Comparison of ENCODE assay signal across 31 mouse cellular contexts in genomic region chr16:57281417-57281816, GRCm38 (mm10). TPM values are rescaled to one million over a fixed set of nuclear protein-coding genes. Genes with fewer than 3 reads are reported as not detected.
DNase-seq lines count a peak whose midpoint lies in the region.
"Had no signal": no experiment of that assay in that cellular context is flagged by ENCODE, and none has a peak within 500 bp of the region (broad histone marks: within the 10 kb centered on the region; RNA-seq: fewer than 3 reads in every experiment).

No protein-coding gene starts in this region.

- no peaks in the 10 kb centered on the region for H3K27me3 ChIP-seq in hindbrain, embryonic 10.5 days (ENCODE audit: insufficient read depth, poor library complexity, severe bottlenecking)
- H3K27me3 ChIP-seq: heart, embryonic 12.5 days; heart, embryonic 15.5 days; hindbrain, embryonic 12.5 days; hindbrain, embryonic 15.5 days had no signal

- H3K9me3 ChIP-seq in hindbrain, embryonic 10.5 days: 0 out of 2 replicates have a peak, but pooled peaks cover 4% of the 10 kb centered on the region
- H3K9me3 ChIP-seq: G1E; heart, embryonic 12.5 days; heart, embryonic 15.5 days; hindbrain, embryonic 12.5 days; hindbrain, embryonic 15.5 days had no signal

- peak; percentile 64 for DNase-seq in retina, postnatal 1 day
- DNase-seq in retina, embryonic 14.5 days (ENCODE audit: low spot score): no peak
- peak; percentile 22 for DNase-seq in Muller cell, postnatal 12 days (ENCODE audit: inconsistent ontology term)
- DNase-seq in brain, adult 2 months (ENCODE audit: low read depth, low spot score): peak; percentile 9
- DNase-seq in hindbrain, embryonic 10.5 days (ENCODE audit: low spot score): no peak
- DNase-seq in kidney, adult 18-20 months: no peak
- no peak for DNase-seq in heart, postnatal 36 days
- DNase-seq: adrenal gland, adult 2 months; adrenal gland, postnatal 14 days; cerebellum, adult 11-12 months; cerebellum, adult 8-10 months; cerebellum, postnatal 14 days; forebrain, postnatal 0 days; gastrocnemius, adult 2 months; gastrocnemius, postnatal 14 days; heart, adult 11 months; heart, postnatal 10 days; heart, postnatal 4 days had no signal

- H3K36me3 ChIP-seq in hindbrain, embryonic 10.5 days: no peaks in the 10 kb centered on the region
- H3K36me3 ChIP-seq: G1E; heart, embryonic 12.5 days; heart, embryonic 15.5 days; hindbrain, embryonic 12.5 days; hindbrain, embryonic 15.5 days had no signal

- no peak overlapping the region for H3K27ac ChIP-seq in hindbrain, embryonic 10.5 days
- H3K27ac ChIP-seq: gastrocnemius, adult 2 months; heart, embryonic 15.5 days; hindbrain, embryonic 12.5 days; hindbrain, embryonic 15.5 days had no signal

- intact Hi-C loops in heart, postnatal 36 days (cut with DNase I): no loop called here

- WGBS in hindbrain, embryonic 10.5 days: 81% methylated on average over 8 of the region's 8 CpGs

- no peaks in the 10 kb centered on the region for H3K4me1 ChIP-seq in hindbrain, embryonic 10.5 days (replicated peaks)
- H3K4me1 ChIP-seq: heart, embryonic 12.5 days; hindbrain, embryonic 12.5 days; hindbrain, embryonic 15.5 days had no signal

- H3K4me3 ChIP-seq in hindbrain, embryonic 10.5 days: no peak overlapping the region
- H3K4me3 ChIP-seq: gastrocnemius, adult 2 months; heart, embryonic 12.5 days; heart, embryonic 15.5 days; hindbrain, embryonic 12.5 days; hindbrain, embryonic 15.5 days had no signal

RNA-seq across cellular contexts. Expression of gene Tmem30c, which starts 11.2 kb away (rescaled TPM):
- 0.05 and 0.21 TPM in 2 replicates for polyA plus RNA-seq in hindbrain, embryonic 10.5 days (2016; fragmentation: Nextera tagmentation; extraction: Ambion mirVana)
- total RNA-seq in heart, postnatal 36 days (2021): not detected
- total RNA-seq: adrenal gland, adult 2 months; adrenal gland, postnatal 14 days; gastrocnemius, adult 2 months; gastrocnemius, postnatal 14 days; gastrocnemius, postnatal 4 days; heart, adult 8-10 months; heart, postnatal 10 days; heart, postnatal 4 days had no signal
- polyA plus RNA-seq: adrenal gland, adult 2 months; C2C12; embryonic facial prominence, embryonic 11.5 days; embryonic facial prominence, embryonic 14.5 days; forebrain, embryonic 14.5 days; G1E; heart, embryonic 12.5 days; heart, embryonic 15.5 days; hindbrain, embryonic 12.5 days; intestine, embryonic 14.5 days; intestine, postnatal 0 days had no signal

RNA-seq across cellular contexts. Expression of gene Tbc1d23, which starts 50.1 kb away (rescaled TPM):
- polyA plus RNA-seq in hindbrain, embryonic 10.5 days (2016; fragmentation: Nextera tagmentation; extraction: Ambion mirVana): 18.0 and 20.3 TPM in 2 replicates
- total RNA-seq in heart, postnatal 36 days (2021): 10 to 100 TPM; 25.1 to 25.4 TPM

Comparison
In these comparisons a context has a peak if more than half of its experiments do, and no peak if none do; other contexts are left out.
1. DNase-seq: peak in retina, postnatal 1 day (single experiment), Muller cell, postnatal 12 days (single experiment) and brain, adult 2 months (single experiment); none in retina, embryonic 14.5 days (single experiment), hindbrain, embryonic 10.5 days (single experiment), kidney, adult 18-20 months (single experiment) and heart, postnatal 36 days (0 of 2).